Mouse (Mus musculus): ENCODE data around the gene Zdhhc17. TPM values are rescaled to one million over a fixed set of nuclear protein-coding genes. Genes with fewer than 3 reads are reported as not detected.

Gene Zdhhc17
- polyA plus RNA-seq, 1 experiment from 2014 or later = 25.0 TPM

- Histone ChIP-seq H3K4me3 (ENCODE audit: low read depth, low read length) (peak overlapping the region; percentile 61), H3K4me1 (replicated peaks; ENCODE audit: control insufficient read depth, insufficient read depth, low read length) (no peaks in the 10 kb centered on the region; the same call in 1 of the 2 replicates), H3K4me2 (ENCODE audit: low read length) (peak overlapping the region; percentile 96), H3K9me3 (ENCODE audit: control insufficient read depth, low read length) (no peaks in the 10 kb centered on the region), H3K27me3 (replicated peaks; ENCODE audit: control insufficient read depth, insufficient read depth, low read length) (no peaks in the 10 kb centered on the region), H3K9ac (ENCODE audit: low read length) (peak overlapping the region; percentile 98), H3K27ac (ENCODE audit: low read depth) (peak overlapping the region; percentile 98), H3K36me3 (ENCODE audit: control insufficient read depth, insufficient read depth, low read length) (no peaks in the 10 kb centered on the region)
- 3% methylated on average over 14 of the region's 14 CpGs for WGBS
- DNase-seq (ENCODE audit: low spot score) = no peak
- no peak for ATAC-seq (replicated peaks; ENCODE audit: low FRiP score, low TSS enrichment, low read depth)
These were observed 1.4 kb upstream of the Zdhhc17 start for GRCm38 (mm10) chr10:111011226-111011765.

- Histone ChIP-seq H3K27ac (ENCODE audit: low read depth) (peak overlapping the region; percentile 98), H3K9ac (ENCODE audit: low read length) (peak overlapping the region; percentile 98), H3K9me3 (ENCODE audit: control insufficient read depth, low read length) (no peaks in the 10 kb centered on the region), H3K4me2 (ENCODE audit: low read length) (peak overlapping the region; percentile 96), H3K36me3 (ENCODE audit: control insufficient read depth, insufficient read depth, low read length) (no peaks in the 10 kb centered on the region), H3K4me1 (replicated peaks; ENCODE audit: control insufficient read depth, insufficient read depth, low read length) (no peaks in the 10 kb centered on the region; the same call in 1 of the 2 replicates), H3K4me3 (ENCODE audit: low read depth, low read length) (peak overlapping the region; percentile 61), H3K27me3 (replicated peaks; ENCODE audit: control insufficient read depth, insufficient read depth, low read length) (no peaks in the 10 kb centered on the region)
- WGBS = under 1% methylated on average over 19 of the region's 19 CpGs
- ATAC-seq (replicated peaks; ENCODE audit: low FRiP score, low TSS enrichment, low read depth) = no peak
- DNase-seq (ENCODE audit: low spot score) = peak; percentile 77
These were observed 713 bp upstream of the Zdhhc17 start for GRCm38 (mm10) chr10:111010480-111011225.

GRCm38 (mm10) chr10:111009113-111009640, 763 bp downstream of the Zdhhc17 start:
- 1% methylated on average over 27 of the region's 28 CpGs for WGBS
- no peak for DNase-seq (ENCODE audit: low spot score)
- Histone ChIP-seq H3K4me3 (ENCODE audit: low read depth, low read length) (peak overlapping the region; percentile 61), H3K36me3 (ENCODE audit: control insufficient read depth, insufficient read depth, low read length) (no peaks in the 10 kb centered on the region), H3K27me3 (replicated peaks; ENCODE audit: control insufficient read depth, insufficient read depth, low read length) (no peaks in the 10 kb centered on the region), H3K4me1 (replicated peaks; ENCODE audit: control insufficient read depth, insufficient read depth, low read length) (peaks cover 2% of the 10 kb centered on the region; the same call in 1 of the 2 replicates), H3K27ac (ENCODE audit: low read depth) (peak overlapping the region; percentile 98), H3K9me3 (ENCODE audit: control insufficient read depth, low read length) (no peaks in the 10 kb centered on the region), H3K9ac (ENCODE audit: low read length) (peak overlapping the region; percentile 98), H3K4me2 (ENCODE audit: low read length) (peak overlapping the region; percentile 96)
- ATAC-seq (replicated peaks; ENCODE audit: low FRiP score, low TSS enrichment, low read depth) = no peak

GRCm38 (mm10) chr10:111007687-111008086, 2.3 kb downstream of the Zdhhc17 start:
- H3K27ac ChIP-seq (ENCODE audit: low read depth) = no peak overlapping the region
- DNase-seq (ENCODE audit: low spot score) (no peak), ATAC-seq (replicated peaks; ENCODE audit: low FRiP score, low TSS enrichment, low read depth) (no peak)
- H3K4me2 ChIP-seq (ENCODE audit: low read length) = peak overlapping the region; percentile 96
- H3K4me1 ChIP-seq (replicated peaks; ENCODE audit: control insufficient read depth, insufficient read depth, low read length) = peaks cover 2% of the 10 kb centered on the region; the same call in 1 of the 2 replicates
- no peak overlapping the region for H3K4me3 ChIP-seq (ENCODE audit: low read depth, low read length)
- H3K27me3 ChIP-seq (replicated peaks; ENCODE audit: control insufficient read depth, insufficient read depth, low read length) = no peaks in the 10 kb centered on the region
- WGBS = 75% methylated on average over 4 of the region's 4 CpGs
- no peaks in the 10 kb centered on the region for H3K9me3 ChIP-seq (ENCODE audit: control insufficient read depth, low read length)
- no peaks in the 10 kb centered on the region for H3K36me3 ChIP-seq (ENCODE audit: control insufficient read depth, insufficient read depth, low read length)
- H3K9ac ChIP-seq (ENCODE audit: low read length) = no peak overlapping the region

GRCm38 (mm10) chr10:111005611-111006488, 4.1 kb downstream of the Zdhhc17 start:
- Histone ChIP-seq H3K9ac (ENCODE audit: low read length) (no peak overlapping the region), H3K4me1 (replicated peaks; ENCODE audit: control insufficient read depth, insufficient read depth, low read length) (peaks cover 2% of the 10 kb centered on the region; the same call in 1 of the 2 replicates), H3K9me3 (ENCODE audit: control insufficient read depth, low read length) (no peaks in the 10 kb centered on the region), H3K4me2 (ENCODE audit: low read length) (no peak overlapping the region), H3K36me3 (ENCODE audit: control insufficient read depth, insufficient read depth, low read length) (no peaks in the 10 kb centered on the region), H3K4me3 (ENCODE audit: low read depth, low read length) (no peak overlapping the region), H3K27me3 (replicated peaks; ENCODE audit: control insufficient read depth, insufficient read depth, low read length) (no peaks in the 10 kb centered on the region), H3K27ac (ENCODE audit: low read depth) (no peak overlapping the region)
- DNase-seq (ENCODE audit: low spot score) = no peak
- WGBS = 47% methylated on average over 14 of the region's 14 CpGs
- ATAC-seq (replicated peaks; ENCODE audit: low FRiP score, low TSS enrichment, low read depth) = no peak

GRCm38 (mm10) chr10:111004220-111004619, 5.7 kb downstream of the Zdhhc17 start:
- Histone ChIP-seq H3K9ac (ENCODE audit: low read length) (no peak overlapping the region), H3K4me3 (ENCODE audit: low read depth, low read length) (no peak overlapping the region), H3K4me2 (ENCODE audit: low read length) (no peak overlapping the region), H3K4me1 (replicated peaks; ENCODE audit: control insufficient read depth, insufficient read depth, low read length) (peaks cover 2% of the 10 kb centered on the region; the same call in 1 of the 2 replicates), H3K9me3 (ENCODE audit: control insufficient read depth, low read length) (no peaks in the 10 kb centered on the region), H3K36me3 (ENCODE audit: control insufficient read depth, insufficient read depth, low read length) (no peaks in the 10 kb centered on the region), H3K27ac (ENCODE audit: low read depth) (no peak overlapping the region), H3K27me3 (replicated peaks; ENCODE audit: control insufficient read depth, insufficient read depth, low read length) (no peaks in the 10 kb centered on the region)
- DNase-seq (ENCODE audit: low spot score) = no peak
- ATAC-seq (replicated peaks; ENCODE audit: low FRiP score, low TSS enrichment, low read depth) = no peak
- WGBS = 84% methylated on average over 6 of the region's 6 CpGs

GRCm38 (mm10) chr10:110999201-110999600, 10.7 kb downstream of the Zdhhc17 start:
- WGBS = 57% methylated on average over 5 of the region's 5 CpGs
- Histone ChIP-seq H3K36me3 (ENCODE audit: control insufficient read depth, insufficient read depth, low read length) (no peaks in the 10 kb centered on the region), H3K4me1 (replicated peaks; ENCODE audit: control insufficient read depth, insufficient read depth, low read length) (peaks cover 4% of the 10 kb centered on the region; the same call in 1 of the 2 replicates), H3K9ac (ENCODE audit: low read length) (no peak overlapping the region), H3K27me3 (replicated peaks; ENCODE audit: control insufficient read depth, insufficient read depth, low read length) (no peaks in the 10 kb centered on the region), H3K4me2 (ENCODE audit: low read length) (no peak overlapping the region), H3K27ac (ENCODE audit: low read depth) (no peak overlapping the region), H3K9me3 (ENCODE audit: control insufficient read depth, low read length) (no peaks in the 10 kb centered on the region), H3K4me3 (ENCODE audit: low read depth, low read length) (no peak overlapping the region)
- ATAC-seq (replicated peaks; ENCODE audit: low FRiP score, low TSS enrichment, low read depth) (no peak), DNase-seq (ENCODE audit: low spot score) (no peak)

- Histone ChIP-seq H3K9ac (ENCODE audit: low read length) (no peak overlapping the region), H3K4me3 (ENCODE audit: low read depth, low read length) (no peak overlapping the region), H3K36me3 (ENCODE audit: control insufficient read depth, insufficient read depth, low read length) (no peaks in the 10 kb centered on the region), H3K27ac (ENCODE audit: low read depth) (no peak overlapping the region), H3K4me2 (ENCODE audit: low read length) (no peak overlapping the region), H3K27me3 (replicated peaks; ENCODE audit: control insufficient read depth, insufficient read depth, low read length) (no peaks in the 10 kb centered on the region), H3K4me1 (replicated peaks; ENCODE audit: control insufficient read depth, insufficient read depth, low read length) (peaks cover 8% of the 10 kb centered on the region), H3K9me3 (ENCODE audit: control insufficient read depth, low read length) (no peaks in the 10 kb centered on the region)
- ATAC-seq (replicated peaks; ENCODE audit: low FRiP score, low TSS enrichment, low read depth) = no peak
- 88% methylated on average over 6 of the region's 6 CpGs for WGBS
- DNase-seq (ENCODE audit: low spot score) = no peak
These were observed 12.8 kb downstream of the Zdhhc17 start for GRCm38 (mm10) chr10:110997180-110997579.
